Mouse (Mus musculus) gastrocnemius, postnatal 4 days (tissue): ENCODE measurements around the gene Fibin. TPM values are rescaled to one million over a fixed set of nuclear protein-coding genes. Genes with fewer than 3 reads are reported as not detected.
A peak's percentile ranks its signal among the peaks of the same experiment; 100 is the strongest.

Experiments
- DNase-seq, 2 experiments: peaks; one replicate each; pipeline ENCODE4 v3.0.0; 2021 to 2022; ENCODE audit warnings: low spot score in 2 of 2, mixed read lengths in 2 of 2
- long read RNA-seq, 2 experiments: library from polyadenylated mRNA; stranded (forward); transcript quantifications; one replicate each; pipeline ENCODE4 v2.0.0; 2021
- total RNA-seq, 2 experiments: library from RNA; stranded (reverse); gene quantifications; 2 replicates each; pipeline ENCODE4 v1.2.3; 2021

The Fibin gene
- 10 to 100 TPM; 38.6 to 41.8 TPM for total RNA-seq
- long read RNA-seq, experiment 1, transcript Fibin-201 (1 exons, 2,267 nt) = major isoform, 49 of 49 reads
- long read RNA-seq, experiment 1, partial matches to known transcripts = 0 of 49 reads
- long read RNA-seq, experiment 1, other reads (novel, unspliced or antisense) = 0 of 49 reads
- long read RNA-seq, experiment 2, transcript Fibin-201 (1 exons, 2,267 nt) = major isoform, 50 of 50 reads
- long read RNA-seq, experiment 2, partial matches to known transcripts = 0 of 50 reads
- long read RNA-seq, experiment 2, other reads (novel, unspliced or antisense) = 0 of 50 reads

GRCm38 (mm10) chr2:110362432-110363283 is at the start of gene Fibin:
Gene Fibin (minus strand): TSS chr2:110363183.
- peak; percentile 44 to 69 for DNase-seq

GRCm38 (mm10) chr2:110411428-110411827 is 48.4 kb upstream of the Fibin start:
- peak; percentile 23 to 53 for DNase-seq

- no peak for DNase-seq
These were observed 45.8 kb upstream of the Fibin start for GRCm38 (mm10) chr2:110408757-110409156.

- DNase-seq = no peak
These were observed 29.8 kb upstream of the Fibin start for GRCm38 (mm10) chr2:110392714-110393336.

- DNase-seq = no peak
These were observed 27.9 kb upstream of the Fibin start for GRCm38 (mm10) chr2:110390736-110391409.

- no peak for DNase-seq
These were observed 16.8 kb upstream of the Fibin start for GRCm38 (mm10) chr2:110379811-110380210.

GRCm38 (mm10) chr2:110376660-110377059 is 13.7 kb upstream of the Fibin start:
- no peak for DNase-seq

- DNase-seq = no peak
These were observed 12.5 kb upstream of the Fibin start for GRCm38 (mm10) chr2:110375475-110375874.

GRCm38 (mm10) chr2:110373186-110373585 is 10.2 kb upstream of the Fibin start:
- no peak for DNase-seq

GRCm38 (mm10) chr2:110367382-110367887 is 4.5 kb upstream of the Fibin start:
- no peak for DNase-seq

GRCm38 (mm10) chr2:110365401-110365800 is 2.4 kb upstream of the Fibin start:
- DNase-seq = no peak

- no peak for DNase-seq
These were observed 872 bp upstream of the Fibin start for GRCm38 (mm10) chr2:110363855-110364254.

GRCm38 (mm10) chr2:110353302-110353970 is 9.5 kb downstream of the Fibin start:
- DNase-seq = no peak

- DNase-seq = no peak
These were observed 11.1 kb downstream of the Fibin start for GRCm38 (mm10) chr2:110351843-110352251.

GRCm38 (mm10) chr2:110351406-110351805 is 11.6 kb downstream of the Fibin start:
- DNase-seq = no peak

- DNase-seq = no peak
These were observed 34.0 kb downstream of the Fibin start for GRCm38 (mm10) chr2:110328953-110329352.

- DNase-seq = no peak
These were observed 43.0 kb downstream of the Fibin start for GRCm38 (mm10) chr2:110319949-110320348.

- no peak for DNase-seq
These were observed 43.7 kb downstream of the Fibin start for GRCm38 (mm10) chr2:110319266-110319665.

GRCm38 (mm10) chr2:110318719-110319118 is 44.3 kb downstream of the Fibin start:
- DNase-seq = no peak

GRCm38 (mm10) chr2:110316116-110316883 is 46.7 kb downstream of the Fibin start:
- no peak for DNase-seq
